Mouse (Mus musculus) inflammation-experienced regulatory T-cells, adult 6 months (primary cell): ENCODE data around the gene Anxa6. TPM values are rescaled to one million over a fixed set of nuclear protein-coding genes. Genes with fewer than 3 reads are reported as not detected.

ENCODE experiments used
- ATAC-seq: one replicate; pipeline ENCODE4 v1.8.0; 2017
- polyA plus RNA-seq, 3 experiments: library from polyadenylated mRNA; unstranded; fragments of 100-300 nt; shearing (Covaris generic); gene quantifications; one replicate each; pipeline ENCODE4 v1.2.1; 2017

The Anxa6 gene
- polyA plus RNA-seq, 3 experiments from 2014 or later = 347 to 625 (median 370) TPM

DNA sequence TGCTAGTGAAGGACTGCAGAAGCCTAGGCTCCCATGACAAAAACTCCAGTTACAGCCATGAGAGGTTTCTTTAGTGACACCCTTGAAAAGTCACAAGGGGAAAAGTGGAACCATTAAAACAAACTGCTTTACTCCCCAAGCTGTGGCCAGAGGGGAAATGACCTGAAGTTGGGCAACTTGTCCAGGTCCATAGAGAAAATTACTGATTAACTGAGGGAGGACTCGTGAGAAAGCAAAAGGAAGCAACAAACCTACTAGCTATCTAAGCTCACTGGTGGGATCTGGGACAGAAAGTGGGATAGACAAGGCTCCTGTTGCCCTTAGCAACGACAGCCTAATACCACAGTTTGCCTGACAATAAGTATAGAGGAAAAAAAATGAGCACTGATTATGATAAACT, 4.7 kb downstream of the Anxa6 start:
- ATAC-seq = no peak

GRCm38 (mm10) chr11:55027204-55027855, 5.9 kb downstream of the Anxa6 start:
- no peak for ATAC-seq

DNA sequence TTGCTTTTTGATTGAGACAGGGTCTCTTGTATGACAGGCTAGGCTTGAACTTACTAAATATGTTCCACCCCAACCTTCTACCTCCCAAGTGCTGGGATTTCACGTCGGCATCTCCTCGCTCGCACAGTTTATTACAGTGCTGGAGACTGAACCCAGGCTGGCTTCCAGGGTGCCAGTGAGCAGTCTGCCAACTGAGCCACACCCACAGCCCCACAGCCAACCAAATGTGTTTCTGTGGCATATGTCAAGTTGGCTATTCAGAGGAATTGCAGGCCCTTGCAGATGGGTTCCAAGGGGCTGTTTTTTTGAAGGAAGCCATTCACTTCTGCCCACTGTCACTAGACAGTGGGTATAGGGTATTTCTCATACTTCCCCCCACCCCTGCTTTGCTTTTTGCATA, 7.3 kb downstream of the Anxa6 start:
- no peak for ATAC-seq

DNA sequence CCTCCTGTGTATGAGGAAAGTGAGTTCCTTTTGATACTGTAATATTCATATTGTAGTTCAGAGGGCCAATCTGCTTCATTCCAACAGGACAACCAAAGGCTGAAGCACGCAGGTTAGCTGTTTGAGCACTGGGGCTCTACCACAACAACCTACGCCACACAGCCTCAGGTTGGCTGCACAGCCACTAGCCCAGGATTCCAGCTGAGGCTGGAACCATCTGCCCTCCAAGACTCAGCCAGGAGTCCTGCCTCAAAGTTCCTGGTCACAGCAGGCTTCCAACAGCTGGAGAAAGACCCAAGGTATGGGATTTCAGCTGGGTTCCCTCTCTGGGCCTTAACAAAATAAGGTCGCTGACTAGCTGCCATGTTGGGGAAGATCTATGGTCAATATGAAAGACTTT, 9.7 kb downstream of the Anxa6 start:
- no peak for ATAC-seq

DNA sequence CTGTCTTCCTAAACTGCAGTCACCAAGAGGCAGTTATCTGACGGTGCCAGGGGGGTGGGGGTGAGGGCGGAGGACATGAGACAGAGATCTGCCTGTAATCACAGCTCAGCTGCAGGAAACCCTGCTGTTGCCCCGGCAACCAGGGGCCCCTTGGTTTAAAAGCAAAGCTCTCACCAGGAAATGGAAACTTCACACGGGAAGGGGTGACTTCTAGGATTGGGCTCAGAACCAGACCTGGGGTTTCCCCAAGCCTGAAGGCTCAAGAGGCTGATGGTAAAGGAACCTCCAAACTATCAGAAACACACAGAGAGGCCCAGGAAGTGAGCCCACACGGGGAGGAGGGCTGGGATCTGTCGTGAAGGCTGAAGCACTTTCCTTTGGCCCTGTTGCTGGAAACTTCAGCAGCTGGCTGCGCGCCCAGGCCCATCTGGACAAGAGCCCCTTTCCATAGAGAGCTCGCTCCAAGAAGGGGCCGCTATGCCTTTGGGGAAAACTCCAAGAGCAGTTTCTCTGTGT, 10.1 kb downstream of the Anxa6 start:
- peak; percentile 97 for ATAC-seq

GRCm38 (mm10) chr11:55022508-55022907, 10.7 kb downstream of the Anxa6 start:
- ATAC-seq = no peak

DNA sequence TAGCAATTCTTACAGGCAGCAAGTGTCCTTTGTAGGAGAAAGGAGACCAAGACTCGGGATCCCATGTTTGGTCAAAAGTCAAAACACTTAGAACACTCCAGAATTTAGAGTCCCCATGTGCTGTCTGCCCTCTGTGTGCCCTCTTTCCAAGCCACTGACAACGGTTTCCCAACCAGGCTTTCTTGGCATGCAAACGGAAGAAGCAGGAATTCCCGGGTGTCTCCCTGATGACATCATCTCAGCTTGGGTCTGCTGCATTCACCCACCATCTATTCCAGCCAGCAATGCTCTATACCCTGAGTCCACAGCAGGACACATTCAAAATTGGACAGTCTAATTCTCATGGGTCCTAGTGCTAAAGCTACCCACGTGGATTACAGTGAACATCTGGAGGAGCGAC, 11.4 kb downstream of the Anxa6 start:
- ATAC-seq = no peak

DNA sequence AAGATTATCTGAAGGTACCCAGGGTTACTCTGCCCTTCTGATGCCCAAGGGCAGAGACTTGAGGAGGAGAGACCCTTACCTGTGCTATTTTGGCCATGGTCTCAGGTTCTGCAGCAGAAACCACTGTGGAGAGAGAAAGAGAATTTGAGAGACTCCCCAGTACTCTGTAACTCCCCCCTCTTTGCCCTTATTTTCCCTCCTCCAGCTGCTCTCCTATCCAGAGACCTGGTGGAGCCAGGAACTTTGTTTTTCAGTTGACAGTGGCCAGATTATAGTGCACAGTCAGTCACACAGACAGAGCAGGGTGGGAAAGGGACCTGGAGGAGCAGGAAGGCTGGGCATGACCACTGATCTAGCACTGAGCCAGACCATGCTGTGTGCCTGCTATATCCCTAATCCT, 11.8 kb downstream of the Anxa6 start:
- no peak for ATAC-seq

GRCm38 (mm10) chr11:55019711-55020110, 13.5 kb downstream of the Anxa6 start:
- ATAC-seq = no peak

DNA sequence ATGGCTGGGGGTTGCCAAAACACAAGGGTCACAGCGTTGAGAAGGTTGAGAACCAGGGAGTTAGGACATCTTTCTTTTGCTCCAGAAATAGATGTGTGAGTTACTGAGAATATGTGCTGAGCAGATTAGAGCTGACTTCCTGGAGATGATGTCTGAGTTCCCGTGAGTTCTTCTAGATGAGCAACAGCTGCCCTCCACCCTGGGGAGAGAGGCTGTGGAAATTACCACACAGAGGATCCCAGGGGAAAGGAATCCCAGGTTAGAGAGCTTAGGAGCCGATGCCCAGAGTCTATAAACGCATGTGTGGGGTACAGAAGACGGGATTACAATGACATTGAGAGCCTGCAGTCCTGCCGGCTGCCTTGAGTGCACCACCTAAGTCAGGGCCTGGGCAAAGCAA, 15.2 kb downstream of the Anxa6 start:
- no peak for ATAC-seq

- ATAC-seq = no peak
These were observed 16.0 kb downstream of the Anxa6 start for GRCm38 (mm10) chr11:55017201-55017600.

DNA sequence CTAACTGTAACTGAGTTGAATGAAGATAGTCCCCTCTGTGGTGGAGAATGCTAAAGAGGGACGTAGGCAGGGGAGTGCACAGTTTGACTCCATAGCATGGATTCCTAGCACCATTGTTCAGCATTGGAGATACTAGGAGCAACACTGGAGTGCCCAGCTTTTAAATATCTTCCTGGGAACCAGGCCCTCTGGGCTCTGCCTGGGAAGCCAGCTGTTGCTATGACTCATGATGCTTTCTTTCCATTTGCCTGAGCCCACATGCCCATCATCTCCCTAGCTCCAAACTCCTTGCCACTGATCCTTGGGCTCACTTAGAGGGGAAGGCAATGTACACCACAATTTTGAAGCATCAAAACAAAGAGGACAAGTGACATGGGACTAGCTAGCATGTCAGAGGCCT, 16.5 kb downstream of the Anxa6 start:
- no peak for ATAC-seq

DNA sequence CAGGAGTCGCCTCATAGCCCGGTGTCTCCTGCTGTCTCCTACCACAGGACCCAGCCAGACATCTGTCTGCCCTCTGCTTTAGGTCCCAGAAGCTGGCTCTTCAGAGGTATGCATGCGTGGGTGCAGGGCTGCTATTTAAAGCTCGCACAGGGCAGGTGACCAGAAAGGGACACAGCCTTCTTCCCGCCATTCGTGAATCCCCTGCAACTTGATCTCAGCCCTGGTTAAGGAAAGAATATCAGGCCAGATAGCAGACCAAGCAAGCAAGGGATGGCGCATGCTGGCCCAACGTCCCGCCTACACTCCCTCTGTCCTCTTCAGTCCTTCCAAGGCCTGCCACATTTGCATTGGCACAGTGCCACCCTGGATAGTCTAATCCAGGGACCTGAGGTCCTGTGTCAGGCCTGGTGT, 17.4 kb downstream of the Anxa6 start:
- ATAC-seq = no peak

- ATAC-seq = no peak
These were observed 18.0 kb downstream of the Anxa6 start for GRCm38 (mm10) chr11:55015264-55015663.

GRCm38 (mm10) chr11:55013802-55014201, 19.4 kb downstream of the Anxa6 start:
- ATAC-seq = no peak

GRCm38 (mm10) chr11:55012551-55013521, 20.4 kb downstream of the Anxa6 start:
- no peak for ATAC-seq

GRCm38 (mm10) chr11:55011440-55011839, 21.8 kb downstream of the Anxa6 start:
- peak; percentile 75 for ATAC-seq

GRCm38 (mm10) chr11:55008230-55008629, 25.0 kb downstream of the Anxa6 start:
- no peak for ATAC-seq

DNA sequence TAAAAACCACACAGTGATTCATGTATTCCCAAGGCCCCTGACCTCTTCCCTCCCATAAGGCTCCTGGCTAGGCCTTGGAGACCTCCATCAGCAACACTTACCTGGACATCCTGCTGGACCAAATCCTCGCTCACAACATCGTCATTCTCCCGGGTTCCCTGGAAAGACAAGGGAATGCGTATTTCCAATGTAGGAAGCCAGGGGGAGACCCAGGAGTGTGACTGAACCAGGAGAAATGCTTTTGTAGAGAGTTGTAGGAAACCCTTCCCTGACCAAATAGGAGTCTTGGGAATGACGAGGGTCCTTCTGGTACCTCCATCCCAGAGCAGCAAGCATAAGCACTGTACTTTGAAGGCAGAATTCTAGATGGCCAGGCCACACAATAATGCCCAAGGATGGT, 27.6 kb downstream of the Anxa6 start:
- ATAC-seq = no peak

DNA sequence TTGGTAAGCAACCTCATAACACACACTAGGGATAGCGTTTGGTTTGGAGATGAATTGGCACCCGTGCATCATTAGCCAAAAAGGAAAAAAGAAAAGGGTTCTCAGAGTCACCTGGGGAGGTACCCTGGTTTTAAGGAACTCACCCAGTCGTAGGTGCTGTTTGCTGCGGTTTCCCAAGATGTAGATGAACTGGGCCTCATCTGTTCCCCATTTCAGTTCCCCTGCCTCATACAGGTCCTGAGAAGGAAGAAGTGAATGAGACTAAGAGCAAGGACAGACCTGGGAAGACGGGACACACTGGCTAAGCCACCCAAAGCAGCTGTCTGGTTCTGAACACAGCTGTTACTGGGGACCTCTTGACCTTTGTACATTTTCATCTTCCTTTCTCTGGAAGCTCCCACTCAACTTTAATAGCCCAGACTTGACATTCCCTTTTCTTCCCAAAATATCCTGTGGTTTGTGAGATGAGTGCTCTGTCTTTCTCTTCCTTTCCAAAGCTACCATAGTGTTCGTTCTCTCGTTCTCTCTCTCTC, 28.2 kb downstream of the Anxa6 start:
- no peak for ATAC-seq

- peak; percentile 60 for ATAC-seq
These were observed 34.5 kb downstream of the Anxa6 start for GRCm38 (mm10) chr11:54998708-54999107.

- ATAC-seq = peak; percentile 89
These were observed 35.0 kb downstream of the Anxa6 start for GRCm38 (mm10) chr11:54998284-54998683.

DNA sequence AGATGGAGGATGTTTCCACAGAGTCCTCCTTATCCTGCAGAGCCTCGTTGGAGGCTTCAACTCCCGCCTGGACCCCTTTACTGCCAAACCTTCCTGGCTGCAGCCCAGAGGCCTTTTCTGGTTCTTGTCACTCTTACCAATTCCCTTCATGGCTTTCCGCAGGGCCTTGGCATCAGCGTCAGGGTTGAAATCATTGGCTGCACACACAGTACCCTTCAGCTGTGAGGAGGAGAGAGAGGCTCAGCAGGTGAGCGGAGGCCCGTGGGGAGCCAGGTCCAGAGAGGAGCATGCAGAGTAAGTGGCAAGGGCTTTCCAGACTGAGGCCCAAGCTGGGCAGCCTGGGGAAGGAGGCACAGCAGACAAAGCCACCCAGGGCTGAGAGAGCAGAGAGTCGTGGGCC, 37.1 kb downstream of the Anxa6 start:
- ATAC-seq = no peak
